Mouse (Mus musculus) adrenal gland, postnatal 10 days (tissue): ENCODE results near the gene Tspan4. TPM values are rescaled to one million over a fixed set of nuclear protein-coding genes. Genes with fewer than 3 reads are reported as not detected.

ENCODE experiments used
- total RNA-seq, 2 experiments: library from RNA; stranded (reverse); gene quantifications; 2 replicates each; pipeline ENCODE4 v1.2.3; 2021

The Tspan4 gene
- total RNA-seq, 2 experiments from 2014 or later = 53.8 to 57.1 TPM

Other genes starting within 250 kb of the Tspan4 start
- gene Phrf1, start 246.5 kb upstream of the Tspan4 start, total RNA-seq = 10 to 100 TPM; 69.9 to 75.3 TPM
- gene Irf7, start 208.8 kb upstream of the Tspan4 start, total RNA-seq = 1 to 10 TPM; 3.7 to 4.8 TPM
- gene Cdhr5, start 198.5 kb upstream of the Tspan4 start, total RNA-seq = 1 to 10 TPM; 5.6 to 6.9 TPM
- 1 to 10 TPM; 2.8 to 3.2 TPM for gene Sct, start 196.1 kb upstream of the Tspan4 start, total RNA-seq
- gene Drd4, start 183.2 kb upstream of the Tspan4 start, total RNA-seq = under 1 TPM in 1 of 2 experiments, not detected in 1; 0.36 TPM
- gene Deaf1, start 147.6 kb upstream of the Tspan4 start, total RNA-seq = 10 to 100 TPM; 39.9 to 59.2 TPM
- gene Tmem80, start 147.5 kb upstream of the Tspan4 start, total RNA-seq = 10 to 100 TPM; 22.1 to 31.6 TPM
- 1 to 10 TPM; 4.6 to 7.1 TPM for gene Eps8l2, start 136.4 kb upstream of the Tspan4 start, total RNA-seq
- 100 to 1,000 TPM; 466 to 479 TPM for gene Taldo1, start 83.0 kb upstream of the Tspan4 start, total RNA-seq
- 10 to 100 TPM; 26.2 to 39.2 TPM for gene Gatd1, start 61.1 kb upstream of the Tspan4 start, total RNA-seq
- gene Cend1, start 45.7 kb upstream of the Tspan4 start, total RNA-seq = 1 to 10 TPM; 2.5 to 6.4 TPM
- gene Slc25a22, start 37.3 kb upstream of the Tspan4 start, total RNA-seq = 10 to 100 TPM; 60.2 to 74.3 TPM
- 1 to 10 TPM; 2.4 to 7.3 TPM for gene Pidd1, start 31.2 kb upstream of the Tspan4 start, total RNA-seq
- 1,000 to 10,000 TPM; 1,282 to 1,421 TPM for gene Rplp2, start 27.9 kb upstream of the Tspan4 start, total RNA-seq
- gene Pnpla2, start 20.0 kb upstream of the Tspan4 start, total RNA-seq = 1,000 to 10,000 TPM; 1,181 to 1,292 TPM
- gene Cracr2b, start 14.1 kb upstream of the Tspan4 start, total RNA-seq = 10 to 100 TPM; 16.8 to 19.6 TPM
- gene Cd151, start 7.8 kb upstream of the Tspan4 start, total RNA-seq = 100 to 1,000 TPM; 184 to 198 TPM
- gene Polr2l, start 108 bp upstream of the Tspan4 start, total RNA-seq = 10 to 100 TPM; 58.3 to 59.7 TPM
- 10 to 100 TPM; 45.6 to 54.2 TPM for gene Chid1, start 64.6 kb downstream of the Tspan4 start, total RNA-seq
- gene Ap2a2, start 86.9 kb downstream of the Tspan4 start, total RNA-seq = 10 to 100 TPM; 68.5 to 70.2 TPM
- under 1 TPM in 1 of 2 experiments, not detected in 1; 0.06 TPM for gene Muc6, start 180.1 kb downstream of the Tspan4 start, total RNA-seq
- gene Muc2, start 215.1 kb downstream of the Tspan4 start, total RNA-seq = 1 to 10 TPM; 1.8 to 1.9 TPM